Comparison of ENCODE assay signal across 14 mouse cellular contexts in genomic region chr8:96246017-96246416, GRCm38 (mm10).
DNase-seq lines count a peak whose midpoint lies in the region; ATAC-seq and TF ChIP-seq lines count a peak whose summit lies in the region.
"Had no signal": no experiment of that assay in that cellular context is flagged by ENCODE, and none has a peak within 500 bp of the region (broad histone marks: within the 10 kb centered on the region; RNA-seq: fewer than 3 reads in every experiment).

No protein-coding gene starts in this region.

- H3K27ac ChIP-seq in heart, embryonic 12.5 days (ENCODE audit: poor library complexity, severe bottlenecking): no peak overlapping the region
- H3K27ac ChIP-seq in midbrain, postnatal 0 days (ENCODE audit: low read depth, low read length): no peak overlapping the region
- no peak overlapping the region for H3K27ac ChIP-seq in midbrain, embryonic 10.5 days (replicated peaks)
- H3K27ac ChIP-seq in liver, embryonic 11.5 days (ENCODE audit: low read depth, low read length): no peak overlapping the region
- H3K27ac ChIP-seq: kidney, postnatal 0 days had no signal

- WGBS in heart, embryonic 12.5 days: 59% methylated on average over 7 of the region's 7 CpGs
- WGBS in midbrain, postnatal 0 days: 45% methylated on average over 7 of the region's 7 CpGs
- 70% methylated on average over 7 of the region's 7 CpGs for WGBS in midbrain, embryonic 10.5 days
- 78% methylated on average over 7 of the region's 7 CpGs for WGBS in liver, embryonic 11.5 days

- ATAC-seq in heart, embryonic 12.5 days (ENCODE audit: insufficient number of reproducible peaks, low FRiP score): no peak
- ATAC-seq in midbrain, postnatal 0 days (ENCODE audit: low FRiP score): no peak
- ATAC-seq in liver, embryonic 11.5 days (replicated peaks; ENCODE audit: low FRiP score): no peak

- H3K36me3 ChIP-seq in heart, embryonic 12.5 days: no peaks in the 10 kb centered on the region
- no peaks in the 10 kb centered on the region for H3K36me3 ChIP-seq in midbrain, postnatal 0 days (ENCODE audit: insufficient read depth, low read length)
- no peaks in the 10 kb centered on the region for H3K36me3 ChIP-seq in midbrain, embryonic 10.5 days
- no peaks in the 10 kb centered on the region for H3K36me3 ChIP-seq in liver, embryonic 11.5 days (ENCODE audit: control insufficient read depth, insufficient read depth, low read length)
- H3K36me3 ChIP-seq: hindbrain, embryonic 10.5 days had no signal

- no peak overlapping the region for H3K4me3 ChIP-seq in heart, embryonic 12.5 days
- no peak overlapping the region for H3K4me3 ChIP-seq in midbrain, postnatal 0 days (ENCODE audit: low read depth, low read length)
- H3K4me3 ChIP-seq in midbrain, embryonic 10.5 days: no peak overlapping the region
- H3K4me3 ChIP-seq in liver, embryonic 11.5 days (ENCODE audit: low read depth, low read length): no peak overlapping the region
- H3K4me3 ChIP-seq: erythroblast, embryonic 14.5 days; hindbrain, embryonic 10.5 days had no signal

- no peak for TF ChIP-seq CTCF in midbrain, postnatal 0 days (IDR thresholded peaks at IDR 0.05)

- DNase-seq in heart, adult 11 months: peak; percentile 86
- peak; percentile 44 for DNase-seq in midbrain, postnatal 0 days (ENCODE audit: low spot score)
- no peak for DNase-seq in midbrain, embryonic 10.5 days (ENCODE audit: low spot score)
- DNase-seq in cerebellum, postnatal 14 days: peak; percentile 59 to 60
- DNase-seq in heart, postnatal 10 days: peak; percentile 38 to 54
- DNase-seq in kidney, postnatal 36 days: no peak
- no peak for DNase-seq in liver, embryonic 11.5 days (ENCODE audit: low spot score)
- DNase-seq: gastrocnemius, postnatal 10 days; lung, embryonic 14.5 days; thymus, adult 2 months had no signal

- intact Hi-C loops in heart, postnatal 10 days (cut with DNase I): no loop called here

- no peaks in the 10 kb centered on the region for H3K9me3 ChIP-seq in heart, embryonic 12.5 days (replicated peaks)
- H3K9me3 ChIP-seq in midbrain, postnatal 0 days (ENCODE audit: low read length): no peaks in the 10 kb centered on the region
- no peaks in the 10 kb centered on the region for H3K9me3 ChIP-seq in midbrain, embryonic 10.5 days (replicated peaks)
- H3K9me3 ChIP-seq in liver, embryonic 11.5 days (ENCODE audit: control insufficient read depth, low read length): no peaks in the 10 kb centered on the region
- H3K9me3 ChIP-seq: hindbrain, embryonic 10.5 days had no signal

- H3K27me3 ChIP-seq in heart, embryonic 12.5 days (replicated peaks): no peaks in the 10 kb centered on the region
- H3K27me3 ChIP-seq in midbrain, postnatal 0 days (ENCODE audit: insufficient read depth, low read length): no peaks in the 10 kb centered on the region
- H3K27me3 ChIP-seq in midbrain, embryonic 10.5 days (ENCODE audit: low read depth, poor library complexity, severe bottlenecking): no peaks in the 10 kb centered on the region
- H3K27me3 ChIP-seq in liver, embryonic 11.5 days (replicated peaks; ENCODE audit: control insufficient read depth, insufficient read depth, low read length): no peaks in the 10 kb centered on the region

- H3K9ac ChIP-seq in heart, embryonic 12.5 days: no peak overlapping the region
- H3K9ac ChIP-seq in midbrain, postnatal 0 days (replicated peaks; ENCODE audit: low read length, poor library complexity, severe bottlenecking): no peak overlapping the region
- H3K9ac ChIP-seq in liver, embryonic 11.5 days (ENCODE audit: low read depth, low read length): no peak overlapping the region
- H3K9ac ChIP-seq: lung, embryonic 14.5 days had no signal

- no peak overlapping the region for H3K4me2 ChIP-seq in heart, embryonic 12.5 days
- H3K4me2 ChIP-seq in midbrain, postnatal 0 days (ENCODE audit: low read depth, low read length, poor library complexity, severe bottlenecking): no peak overlapping the region
- H3K4me2 ChIP-seq in liver, embryonic 11.5 days: no peak overlapping the region
- H3K4me2 ChIP-seq: lung, embryonic 14.5 days had no signal

- H3K4me1 ChIP-seq in heart, embryonic 12.5 days (replicated peaks): peaks cover 13% of the 10 kb centered on the region
- H3K4me1 ChIP-seq in midbrain, postnatal 0 days (ENCODE audit: insufficient read depth, low read length): no peaks in the 10 kb centered on the region
- peaks cover 24% of the 10 kb centered on the region for H3K4me1 ChIP-seq in midbrain, embryonic 10.5 days
- H3K4me1 ChIP-seq in liver, embryonic 11.5 days (replicated peaks; ENCODE audit: control insufficient read depth, insufficient read depth, low read length): no peaks in the 10 kb centered on the region

Comparison
In these comparisons a context has a peak if more than half of its experiments do, and no peak if none do; other contexts are left out.
1. DNase-seq: peak in heart, adult 11 months (single experiment), midbrain, postnatal 0 days (single experiment), cerebellum, postnatal 14 days (2 of 2) and heart, postnatal 10 days (2 of 2); none in midbrain, embryonic 10.5 days (single experiment), kidney, postnatal 36 days (0 of 2) and liver, embryonic 11.5 days (single experiment).